Mouse (Mus musculus) B cell, adult 62 days (primary cell): ENCODE data around the gene Tcea2. TPM values are rescaled to one million over a fixed set of nuclear protein-coding genes. Genes with fewer than 3 reads are reported as not detected.

Experiments used
- total RNA-seq: library from RNA; stranded (reverse); gene quantifications from 4 replicates; pipeline ENCODE4 v1.2.4, GENCODE M21; 2023

Gene Tcea2
- total RNA-seq: 23.0 to 25.8 TPM (median 23.3 TPM) in 4 replicates

GRCm38 (mm10) chr2:181679951-181680715, at the start of gene Tcea2:
Gene Tcea2 (plus strand): TSS chr2:181680310.

GRCm38 (mm10) chr2:181656734-181657133, 23.4 kb upstream of the Tcea2 start, which contains the start of gene Gm29797:
Gene Gm29797 (plus strand): TSS chr2:181657034.

GRCm38 (mm10) chr2:181671326-181671725, 8.8 kb upstream of the Tcea2 start, which contains the start of gene Sox18:
Gene Sox18 (minus strand): TSS chr2:181671640.

GRCm38 (mm10) chr2:181693339-181694280, 13.5 kb downstream of the Tcea2 start, which contains the start of gene Rgs19:
Gene Rgs19 (minus strand): TSS chr2:181693977.

GRCm38 (mm10) chr2:181698241-181698640, 18.1 kb downstream of the Tcea2 start, which contains the start of gene Lkaaear1:
Gene Lkaaear1 (minus strand): TSS chr2:181698442.

GRCm38 (mm10) chr2:181714903-181715326, 34.8 kb downstream of the Tcea2 start, which contains the start of gene Oprl1:
Gene Oprl1 (plus strand): TSS chr2:181715016.

Other genes starting within 250 kb of the Tcea2 start
- 0.78 to 2.7 TPM (median 0.97 TPM) in 4 replicates for gene Zbtb46, start 220.9 kb upstream of the Tcea2 start, total RNA-seq
- 0.54 TPM in 1 of 4 replicates, not detected in the others for gene Abhd16b, start 187.1 kb upstream of the Tcea2 start, total RNA-seq
- 76.1 to 88.7 TPM (median 83.7 TPM) in 4 replicates for gene Tpd52l2, start 183.2 kb upstream of the Tcea2 start, total RNA-seq
- gene Dnajc5, start 159.8 kb upstream of the Tcea2 start, total RNA-seq: 114 to 126 TPM (median 121 TPM) in 4 replicates
- 154 to 176 TPM (median 155 TPM) in 4 replicates for gene Uckl1, start 95.4 kb upstream of the Tcea2 start, total RNA-seq
- gene Prpf6, start 88.4 kb upstream of the Tcea2 start, total RNA-seq: 57.2 to 63.1 TPM (median 59.7 TPM) in 4 replicates
- gene Zfp512b, start 87.5 kb upstream of the Tcea2 start, total RNA-seq: 43.7 to 53.6 TPM (median 48.1 TPM) in 4 replicates
- gene Samd10, start 81.1 kb upstream of the Tcea2 start, total RNA-seq: 11.7 to 13.1 TPM (median 13.0 TPM) in 4 replicates
- gene Gm29797, start 23.3 kb upstream of the Tcea2 start, total RNA-seq: not detected in 4 replicates
- gene Sox18, start 8.7 kb upstream of the Tcea2 start, total RNA-seq: not detected in 4 replicates
- gene Rgs19, start 13.7 kb downstream of the Tcea2 start, total RNA-seq: 147 to 159 TPM (median 155 TPM) in 4 replicates
- not detected in 4 replicates for gene Lkaaear1, start 18.1 kb downstream of the Tcea2 start, total RNA-seq
- 0.42 to 1.0 TPM (median 0.80 TPM) in 4 replicates for gene Oprl1, start 34.7 kb downstream of the Tcea2 start, total RNA-seq
- not detected in 4 replicates for gene Myt1, start 83.0 kb downstream of the Tcea2 start, total RNA-seq
- 40.4 to 49.8 TPM (median 44.9 TPM) in 4 replicates for gene Pcmtd2, start 157.5 kb downstream of the Tcea2 start, total RNA-seq
- gene Polr3k, start 184.0 kb downstream of the Tcea2 start, total RNA-seq: 9.0 to 16.8 TPM (median 10.7 TPM) in 4 replicates